Mouse (Mus musculus): ENCODE results near the gene Ltbp1. TPM values are rescaled to one million over a fixed set of nuclear protein-coding genes. Genes with fewer than 3 reads are reported as not detected.

Ltbp1 gene
- polyA plus RNA-seq, 1 experiment from 2014 or later = 14.2 TPM

DNA sequence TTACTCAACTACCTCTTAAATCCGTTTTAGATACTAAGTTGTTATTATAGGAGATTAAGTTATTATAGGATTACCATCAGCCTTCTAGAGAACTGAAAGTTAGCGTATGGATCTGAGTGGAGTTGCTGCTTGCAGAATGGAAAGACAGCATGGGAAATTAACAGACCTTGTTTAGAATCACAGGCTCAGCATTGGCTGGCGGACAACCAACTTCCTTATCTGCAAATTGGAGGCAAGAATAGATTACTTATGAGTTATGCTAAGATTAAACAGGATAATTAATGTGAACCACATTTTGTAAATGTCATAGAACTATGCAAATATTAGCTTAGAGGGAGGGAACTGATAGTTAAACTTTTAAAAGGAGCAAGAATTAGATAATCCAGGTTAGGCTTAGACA, 223.0 kb downstream of the Ltbp1 start:
- WGBS = 79% methylated on average over 3 of the region's 3 CpGs
- Histone ChIP-seq H3K9ac (ENCODE audit: low read depth, low read length) (no peak overlapping the region), H3K4me3 (ENCODE audit: low read depth, low read length) (no peak overlapping the region), H3K36me3 (ENCODE audit: control insufficient read depth, insufficient read depth, low read length) (no peaks in the 10 kb centered on the region), H3K27me3 (replicated peaks; ENCODE audit: control insufficient read depth, insufficient read depth, low read length) (no peaks in the 10 kb centered on the region), H3K4me1 (replicated peaks; ENCODE audit: control insufficient read depth, insufficient read depth, low read length) (no peaks in the 10 kb centered on the region), H3K4me2 (no peak overlapping the region), H3K9me3 (ENCODE audit: control insufficient read depth, low read length) (no peaks in the 10 kb centered on the region), H3K27ac (ENCODE audit: low read depth, low read length) (no peak overlapping the region)
- ATAC-seq (replicated peaks; ENCODE audit: low FRiP score) = no peak
- DNase-seq (ENCODE audit: low spot score) = no peak

- DNase-seq (ENCODE audit: low spot score) = no peak
- Histone ChIP-seq H3K4me1 (replicated peaks; ENCODE audit: control insufficient read depth, insufficient read depth, low read length) (no peaks in the 10 kb centered on the region), H3K9ac (ENCODE audit: low read depth, low read length) (no peak overlapping the region), H3K27me3 (replicated peaks; ENCODE audit: control insufficient read depth, insufficient read depth, low read length) (no peaks in the 10 kb centered on the region), H3K9me3 (ENCODE audit: control insufficient read depth, low read length) (no peaks in the 10 kb centered on the region), H3K4me2 (no peak overlapping the region), H3K4me3 (ENCODE audit: low read depth, low read length) (no peak overlapping the region), H3K36me3 (ENCODE audit: control insufficient read depth, insufficient read depth, low read length) (no peaks in the 10 kb centered on the region), H3K27ac (ENCODE audit: low read depth, low read length) (no peak overlapping the region)
- WGBS = 65% methylated on average over 2 of the region's 2 CpGs
- no peak for ATAC-seq (replicated peaks; ENCODE audit: low FRiP score)
Observed at GRCm38 (mm10) chr17:75233206-75233605, 227.8 kb downstream of the Ltbp1 start.

GRCm38 (mm10) chr17:75233923-75234322, 228.6 kb downstream of the Ltbp1 start:
- DNase-seq (ENCODE audit: low spot score) (no peak), ATAC-seq (replicated peaks; ENCODE audit: low FRiP score) (no peak)
- Histone ChIP-seq H3K4me2 (no peak overlapping the region), H3K9ac (ENCODE audit: low read depth, low read length) (no peak overlapping the region), H3K36me3 (ENCODE audit: control insufficient read depth, insufficient read depth, low read length) (no peaks in the 10 kb centered on the region), H3K27me3 (replicated peaks; ENCODE audit: control insufficient read depth, insufficient read depth, low read length) (no peaks in the 10 kb centered on the region), H3K9me3 (ENCODE audit: control insufficient read depth, low read length) (no peaks in the 10 kb centered on the region), H3K4me3 (ENCODE audit: low read depth, low read length) (no peak overlapping the region), H3K27ac (ENCODE audit: low read depth, low read length) (no peak overlapping the region), H3K4me1 (replicated peaks; ENCODE audit: control insufficient read depth, insufficient read depth, low read length) (no peaks in the 10 kb centered on the region)
- 63% methylated on average over 4 of the region's 4 CpGs for WGBS

DNA sequence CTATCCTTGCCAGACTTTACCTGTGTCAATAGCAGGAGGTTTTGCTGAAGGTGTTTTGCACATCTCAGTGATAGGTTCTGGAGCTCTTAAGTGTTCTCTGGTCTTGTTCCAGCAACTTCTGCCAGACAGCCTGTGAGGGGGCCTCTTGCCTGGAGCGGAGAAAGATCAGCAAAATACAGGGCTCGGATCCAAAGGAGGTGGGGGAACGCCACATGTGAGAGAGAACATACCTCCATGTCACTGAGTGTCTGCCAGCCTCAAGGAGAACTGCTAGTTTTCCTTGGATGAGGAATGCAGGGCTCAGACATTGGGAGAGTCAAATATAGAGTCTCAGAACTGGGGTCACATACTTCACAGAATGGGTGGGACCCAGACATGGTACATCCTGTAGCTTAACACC, 230.4 kb downstream of the Ltbp1 start:
- no peaks in the 10 kb centered on the region for H3K27me3 ChIP-seq (replicated peaks; ENCODE audit: control insufficient read depth, insufficient read depth, low read length)
- H3K4me1 ChIP-seq (replicated peaks; ENCODE audit: control insufficient read depth, insufficient read depth, low read length) = no peaks in the 10 kb centered on the region
- H3K27ac ChIP-seq (ENCODE audit: low read depth, low read length) = no peak overlapping the region
- WGBS = 87% methylated on average over 3 of the region's 3 CpGs
- H3K36me3 ChIP-seq (ENCODE audit: control insufficient read depth, insufficient read depth, low read length) = no peaks in the 10 kb centered on the region
- H3K9me3 ChIP-seq (ENCODE audit: control insufficient read depth, low read length) = no peaks in the 10 kb centered on the region
- ATAC-seq (replicated peaks; ENCODE audit: low FRiP score) (no peak), DNase-seq (ENCODE audit: low spot score) (no peak)
- no peak overlapping the region for H3K4me2 ChIP-seq
- no peak overlapping the region for H3K4me3 ChIP-seq (ENCODE audit: low read depth, low read length)
- no peak overlapping the region for H3K9ac ChIP-seq (ENCODE audit: low read depth, low read length)

DNA sequence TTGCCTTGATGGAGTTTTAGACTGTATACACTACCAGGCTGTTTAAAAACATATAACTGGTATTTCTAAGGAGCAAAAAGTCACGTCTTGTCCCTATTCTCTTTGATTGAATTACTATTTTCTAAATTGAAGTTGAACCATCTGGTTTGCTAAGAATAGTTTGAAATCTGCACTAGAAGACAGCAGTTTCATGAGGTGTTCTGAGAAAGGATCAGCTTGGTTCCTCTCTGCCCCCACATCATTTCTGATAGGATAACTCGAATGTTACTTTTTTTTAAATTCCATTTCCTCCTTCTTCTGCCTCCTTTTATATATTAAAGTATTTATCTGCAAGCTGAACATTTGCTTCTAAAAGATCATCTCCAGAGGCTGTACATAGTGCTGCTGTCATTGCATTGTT, 231.2 kb downstream of the Ltbp1 start:
- H3K9me3 ChIP-seq (ENCODE audit: control insufficient read depth, low read length) = no peaks in the 10 kb centered on the region
- H3K27ac ChIP-seq (ENCODE audit: low read depth, low read length) = no peak overlapping the region
- H3K36me3 ChIP-seq (ENCODE audit: control insufficient read depth, insufficient read depth, low read length) = no peaks in the 10 kb centered on the region
- ATAC-seq (replicated peaks; ENCODE audit: low FRiP score) (no peak), DNase-seq (ENCODE audit: low spot score) (no peak)
- no peaks in the 10 kb centered on the region for H3K4me1 ChIP-seq (replicated peaks; ENCODE audit: control insufficient read depth, insufficient read depth, low read length)
- H3K9ac ChIP-seq (ENCODE audit: low read depth, low read length) = no peak overlapping the region
- no peak overlapping the region for H3K4me2 ChIP-seq
- 83% methylated on average over 2 of the region's 2 CpGs for WGBS
- no peaks in the 10 kb centered on the region for H3K27me3 ChIP-seq (replicated peaks; ENCODE audit: control insufficient read depth, insufficient read depth, low read length)
- no peak overlapping the region for H3K4me3 ChIP-seq (ENCODE audit: low read depth, low read length)

GRCm38 (mm10) chr17:75237456-75237855, 232.1 kb downstream of the Ltbp1 start:
- WGBS = 75% methylated on average over 3 of the region's 3 CpGs

GRCm38 (mm10) chr17:75238655-75239054, 233.3 kb downstream of the Ltbp1 start:
- Histone ChIP-seq H3K4me2 (no peak overlapping the region), H3K9ac (ENCODE audit: low read depth, low read length) (no peak overlapping the region), H3K4me1 (replicated peaks; ENCODE audit: control insufficient read depth, insufficient read depth, low read length) (no peaks in the 10 kb centered on the region), H3K27me3 (replicated peaks; ENCODE audit: control insufficient read depth, insufficient read depth, low read length) (no peaks in the 10 kb centered on the region), H3K4me3 (ENCODE audit: low read depth, low read length) (no peak overlapping the region), H3K36me3 (ENCODE audit: control insufficient read depth, insufficient read depth, low read length) (no peaks in the 10 kb centered on the region), H3K9me3 (ENCODE audit: control insufficient read depth, low read length) (no peaks in the 10 kb centered on the region), H3K27ac (ENCODE audit: low read depth, low read length) (no peak overlapping the region)
- ATAC-seq (replicated peaks; ENCODE audit: low FRiP score) (no peak), DNase-seq (ENCODE audit: low spot score) (no peak)
- 87% methylated on average over 2 of the region's 2 CpGs for WGBS

More at GRCm38 (mm10) chr17:75237456-75237855, 232.1 kb downstream of the Ltbp1 start:
- H3K9me3 ChIP-seq (ENCODE audit: control insufficient read depth, low read length) = no peaks in the 10 kb centered on the region
- H3K4me3 ChIP-seq (ENCODE audit: low read depth, low read length) = no peak overlapping the region
- no peak for ATAC-seq (replicated peaks; ENCODE audit: low FRiP score)
- no peaks in the 10 kb centered on the region for H3K36me3 ChIP-seq (ENCODE audit: control insufficient read depth, insufficient read depth, low read length)
- H3K27me3 ChIP-seq (replicated peaks; ENCODE audit: control insufficient read depth, insufficient read depth, low read length) = no peaks in the 10 kb centered on the region
- no peak overlapping the region for H3K9ac ChIP-seq (ENCODE audit: low read depth, low read length)
- H3K4me1 ChIP-seq (replicated peaks; ENCODE audit: control insufficient read depth, insufficient read depth, low read length) = no peaks in the 10 kb centered on the region
- H3K4me2 ChIP-seq = no peak overlapping the region
- no peak for DNase-seq (ENCODE audit: low spot score)
- no peak overlapping the region for H3K27ac ChIP-seq (ENCODE audit: low read depth, low read length)

DNA sequence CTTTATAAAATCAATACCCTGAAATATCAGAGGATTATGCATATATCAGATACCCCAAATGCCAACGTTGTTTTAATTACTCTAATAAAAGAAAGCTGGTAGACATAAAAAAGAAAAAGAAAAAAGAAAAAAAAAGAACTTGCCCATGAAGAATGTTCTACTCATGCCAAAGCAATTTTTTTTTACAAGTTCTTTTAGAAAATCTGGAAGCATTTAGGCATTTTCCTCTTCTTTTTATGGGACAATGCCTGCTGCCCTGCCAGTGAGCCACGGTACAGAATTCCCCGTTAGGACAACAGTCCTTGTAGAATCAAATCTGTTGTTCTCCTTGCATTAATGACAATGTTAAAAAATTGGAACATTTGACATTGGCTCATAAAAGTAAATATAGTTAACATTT, 234.2 kb downstream of the Ltbp1 start:
- WGBS = 79% methylated on average over 3 of the region's 3 CpGs
- H3K4me2 ChIP-seq = no peak overlapping the region
- DNase-seq (ENCODE audit: low spot score) (no peak), ATAC-seq (replicated peaks; ENCODE audit: low FRiP score) (no peak)
- no peaks in the 10 kb centered on the region for H3K9me3 ChIP-seq (ENCODE audit: control insufficient read depth, low read length)
- H3K4me1 ChIP-seq (replicated peaks; ENCODE audit: control insufficient read depth, insufficient read depth, low read length) = no peaks in the 10 kb centered on the region
- no peaks in the 10 kb centered on the region for H3K36me3 ChIP-seq (ENCODE audit: control insufficient read depth, insufficient read depth, low read length)
- no peak overlapping the region for H3K9ac ChIP-seq (ENCODE audit: low read depth, low read length)
- H3K27ac ChIP-seq (ENCODE audit: low read depth, low read length) = no peak overlapping the region
- no peaks in the 10 kb centered on the region for H3K27me3 ChIP-seq (replicated peaks; ENCODE audit: control insufficient read depth, insufficient read depth, low read length)
- no peak overlapping the region for H3K4me3 ChIP-seq (ENCODE audit: low read depth, low read length)

DNA sequence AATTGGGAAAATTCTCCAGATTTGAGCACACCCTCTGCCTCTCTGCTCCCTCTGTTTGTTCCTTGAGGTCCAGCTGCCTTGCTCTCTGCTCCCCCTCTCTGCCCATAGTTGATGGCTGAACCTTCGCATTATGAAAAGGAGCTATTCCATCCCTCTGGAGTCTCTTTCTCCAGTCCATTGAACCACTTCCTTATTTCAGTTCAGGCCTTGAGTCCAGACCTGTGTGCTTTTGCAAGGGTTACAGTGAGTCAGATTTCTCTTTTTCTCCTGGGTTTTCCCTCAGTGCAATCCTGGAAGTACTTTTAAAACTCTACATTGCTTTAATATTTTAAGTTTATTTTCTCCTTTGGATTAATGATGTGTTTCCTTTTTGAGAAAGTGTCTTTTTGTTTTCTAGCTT, 236.7 kb downstream of the Ltbp1 start:
- Histone ChIP-seq H3K27me3 (replicated peaks; ENCODE audit: control insufficient read depth, insufficient read depth, low read length) (no peaks in the 10 kb centered on the region), H3K4me1 (replicated peaks; ENCODE audit: control insufficient read depth, insufficient read depth, low read length) (no peaks in the 10 kb centered on the region), H3K27ac (ENCODE audit: low read depth, low read length) (no peak overlapping the region), H3K9ac (ENCODE audit: low read depth, low read length) (no peak overlapping the region), H3K9me3 (ENCODE audit: control insufficient read depth, low read length) (no peaks in the 10 kb centered on the region), H3K4me2 (no peak overlapping the region), H3K36me3 (ENCODE audit: control insufficient read depth, insufficient read depth, low read length) (no peaks in the 10 kb centered on the region), H3K4me3 (ENCODE audit: low read depth, low read length) (no peak overlapping the region)
- ATAC-seq (replicated peaks; ENCODE audit: low FRiP score) (no peak), DNase-seq (ENCODE audit: low spot score) (no peak)
- 76% methylated on average over 1 of the region's 1 CpGs for WGBS
